ENCODE assay signal across 8 mouse cellular contexts in the genomic region with DNA sequence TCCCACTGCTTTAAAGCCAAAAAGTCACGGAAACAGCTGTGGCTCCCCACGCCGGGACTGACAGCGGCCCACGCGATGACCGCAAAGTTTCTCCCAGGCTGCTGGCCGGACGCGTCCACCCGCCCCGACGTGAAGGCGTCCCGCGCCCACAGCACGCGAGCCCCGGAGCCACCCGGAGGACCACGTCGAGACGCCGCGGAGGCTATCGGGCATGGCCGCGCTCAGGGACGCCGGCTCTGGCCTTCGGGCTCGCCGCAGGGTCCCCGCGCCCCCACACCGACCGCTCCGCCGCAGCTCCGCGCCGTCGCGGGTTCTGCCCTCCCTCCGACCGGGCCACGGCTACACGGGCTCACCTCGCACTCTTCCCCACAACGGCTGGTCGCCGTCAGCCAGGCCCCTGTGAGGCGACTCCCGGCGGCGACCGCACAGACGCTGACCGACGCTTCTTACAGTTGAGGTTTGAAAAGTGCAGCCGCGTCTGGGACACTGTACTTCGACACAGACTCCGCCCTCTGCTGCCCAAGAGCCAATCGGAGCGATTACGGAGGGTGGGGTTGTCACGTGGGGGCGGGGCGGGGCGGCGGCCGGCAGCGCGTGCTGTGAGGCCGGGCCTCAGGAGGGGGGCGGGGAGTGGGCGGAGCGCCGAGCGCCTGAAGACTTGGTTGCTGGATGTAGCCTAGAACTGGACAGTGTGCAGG. TPM values are rescaled to one million over a fixed set of nuclear protein-coding genes. Genes with fewer than 3 reads are reported as not detected.
A peak's percentile ranks its signal among the peaks of the same experiment; 100 is the strongest.
DNase-seq lines count a peak whose midpoint lies in the region; ATAC-seq lines count a peak whose summit lies in the region.

A gene (minus strand): TSS at position 504 of the 698 bp plus-strand sequence.

- H3K9me3 ChIP-seq in embryonic facial prominence, embryonic 14.5 days (ENCODE audit: control insufficient read depth, low read length), result no peaks in the 10 kb centered on the region

- peak; percentile 98 for ATAC-seq in embryonic facial prominence, embryonic 14.5 days (ENCODE audit: low read depth)
- ATAC-seq in monocyte, adult 5-6 weeks (replicated peaks; ENCODE audit: insufficient number of reproducible peaks, low FRiP score, low TSS enrichment, poor library complexity, severe bottlenecking), result peak; percentile 94

- no peaks in the 10 kb centered on the region for H3K4me1 ChIP-seq in embryonic facial prominence, embryonic 14.5 days (ENCODE audit: control insufficient read depth, insufficient read depth, low read length)

- 0% methylated on average over 30 of the region's 81 CpGs for WGBS in embryonic facial prominence, embryonic 14.5 days

- no peaks in the 10 kb centered on the region for H3K36me3 ChIP-seq in embryonic facial prominence, embryonic 14.5 days (ENCODE audit: control insufficient read depth, insufficient read depth, low read length)

- DNase-seq in 416B (ENCODE audit: low read depth), result peak; percentile 97
- DNase-seq in adrenal gland, postnatal 4 days (ENCODE audit: low spot score in 2 of 2), result peak; percentile 53 to 82
- peak; percentile 97 for DNase-seq in embryonic facial prominence, embryonic 14.5 days (ENCODE audit: low spot score)
- DNase-seq in heart, adult 8-10 months (ENCODE audit: low spot score), result peak; percentile 86
- peak; percentile 91 for DNase-seq in kidney, adult 9 months
- DNase-seq in liver, result peak; percentile 99
- peak; percentile 94 for DNase-seq in spleen, postnatal 4 days (ENCODE audit: low spot score in 2 of 2)

- no peaks in the 10 kb centered on the region for H3K27me3 ChIP-seq in embryonic facial prominence, embryonic 14.5 days (replicated peaks; ENCODE audit: control insufficient read depth, insufficient read depth, low read length)

- peak within 1 kb of the TSS; percentile 85 for H3K9ac ChIP-seq in embryonic facial prominence, embryonic 14.5 days (ENCODE audit: low read depth, low read length)

- peak within 1 kb of the TSS; percentile 70 for H3K4me2 ChIP-seq in embryonic facial prominence, embryonic 14.5 days (ENCODE audit: low read depth, low read length)

- peak within 1 kb of the TSS; percentile 87 for H3K4me3 ChIP-seq in embryonic facial prominence, embryonic 14.5 days (ENCODE audit: low read depth, low read length)

- H3K27ac ChIP-seq in embryonic facial prominence, embryonic 14.5 days (replicated peaks; ENCODE audit: low read depth, low read length), result peak within 1 kb of the TSS; percentile 84

RNA-seq across cellular contexts. Expression of the gene that starts here (rescaled TPM):
- 10 to 100 TPM; 13.7 to 13.8 TPM for total RNA-seq in adrenal gland, postnatal 4 days (2021)
- 15.2 and 19.6 TPM in 2 replicates for polyA plus RNA-seq in embryonic facial prominence, embryonic 14.5 days (2014; fragmentation: Nextera tagmentation; extraction: Ambion mirVana)
- total RNA-seq in heart, adult 8-10 months (2022), result 10 to 100 TPM in 1 of 4 experiments, 1 to 10 TPM in 3; 8.2 to 11.2 (median 9.7) TPM
- 596 to 1,071 TPM (median 1,020 TPM) in 3 replicates for total RNA-seq in monocyte, adult 5-6 weeks (2017)

Comparison
In these comparisons a context has a peak if more than half of its experiments do, and no peak if none do; other contexts are left out.
1. Peak in every context shown above with its lines: DNase-seq, ATAC-seq, H3K4me3 ChIP-seq and H3K27ac ChIP-seq.
2. RNA of the gene that starts here (total RNA-seq): 596 to 1,071 TPM in monocyte, adult 5-6 weeks; 13.7 to 13.8 TPM in adrenal gland, postnatal 4 days and 8.2 to 11.2 TPM in heart, adult 8-10 months; every median in the first group is over 10 times any median in the second.